Mouse (Mus musculus) liver, postnatal 0 days (tissue): ENCODE data around the gene Retsat.

Experiments used
- CTCF ChIP-seq: sonication (generic); IDR thresholded peaks from 2 replicates; pipeline ENCODE4 v1.5.1; 2016; ENCODE audit warnings: antibody characterized with exemption, low read depth
- EP300 ChIP-seq: IDR thresholded peaks from 2 replicates; pipeline ENCODE4 v1.6.1; 2016; ENCODE audit warnings: antibody characterized with exemption, low read depth, mild to moderate bottlenecking

- TF ChIP-seq CTCF (no peak), EP300 (0 out of 2 replicates have a peak, but pooled peaks have one; percentile 22)
Measured at GRCm38 (mm10) chr6:72584154-72584553, 14.1 kb upstream of the Retsat start.
